11 mouse cellular contexts compared by ENCODE assay signal in genomic region chr13:30966507-30966911, GRCm38 (mm10). TPM values are rescaled to one million over a fixed set of nuclear protein-coding genes. Genes with fewer than 3 reads are reported as not detected.
DNase-seq lines count a peak whose midpoint lies in the region; ATAC-seq lines count a peak whose summit lies in the region.
"Had no signal": no experiment of that assay in that cellular context is flagged by ENCODE, and none has a peak within 500 bp of the region (broad histone marks: within the 10 kb centered on the region; RNA-seq: fewer than 3 reads in every experiment).

No protein-coding gene starts in this region.

- H3K4me2 ChIP-seq in embryonic facial prominence, embryonic 11.5 days (ENCODE audit: low read depth, low read length): peak overlapping the region; percentile 27
- peak overlapping the region; percentile 41 for H3K4me2 ChIP-seq in hindbrain, embryonic 16.5 days (ENCODE audit: low read length)
- H3K4me2 ChIP-seq in neural tube, embryonic 12.5 days (replicated peaks): peak overlapping the region; percentile 54

- peaks cover 3% of the 10 kb centered on the region; the same call in 1 of the 2 replicates for H3K4me1 ChIP-seq in embryonic facial prominence, embryonic 11.5 days (ENCODE audit: control insufficient read depth, insufficient read depth, low read length)
- peaks cover 6% of the 10 kb centered on the region for H3K4me1 ChIP-seq in hindbrain, embryonic 16.5 days (ENCODE audit: control insufficient read depth, insufficient read depth, low read depth, low read length)
- peaks cover 11% of the 10 kb centered on the region for H3K4me1 ChIP-seq in neural tube, embryonic 12.5 days

- peak; percentile 82 for ATAC-seq in embryonic facial prominence, embryonic 11.5 days (replicated peaks; ENCODE audit: insufficient number of reproducible peaks, low FRiP score, low TSS enrichment, low read depth)
- peak; percentile 56 for ATAC-seq in hindbrain, embryonic 16.5 days
- ATAC-seq in neural tube, embryonic 12.5 days (ENCODE audit: low FRiP score, low read depth): peak; percentile 46

- no peaks in the 10 kb centered on the region for H3K36me3 ChIP-seq in embryonic facial prominence, embryonic 11.5 days (replicated peaks; ENCODE audit: control insufficient read depth, insufficient read depth, low read depth, low read length)
- H3K36me3 ChIP-seq in hindbrain, embryonic 16.5 days (ENCODE audit: control insufficient read depth, insufficient read depth, low read length): no peaks in the 10 kb centered on the region
- H3K36me3 ChIP-seq in neural tube, embryonic 12.5 days: no peaks in the 10 kb centered on the region

- H3K4me3 ChIP-seq in embryonic facial prominence, embryonic 11.5 days (ENCODE audit: low read depth, low read length): no peak overlapping the region
- H3K4me3 ChIP-seq in hindbrain, embryonic 16.5 days (ENCODE audit: low read length): no peak overlapping the region
- H3K4me3 ChIP-seq in neural tube, embryonic 12.5 days: no peak overlapping the region

- peak; percentile 67 for DNase-seq in kidney, postnatal 10 days
- DNase-seq in kidney, adult 11 months: no peak
- peak; percentile 75 for DNase-seq in embryonic facial prominence, embryonic 11.5 days (ENCODE audit: low spot score)
- DNase-seq in urinary bladder, postnatal 36 days (ENCODE audit: low spot score in 2 of 2): no peak
- DNase-seq in adrenal gland, postnatal 25 days: no peak
- no peak for DNase-seq in urinary bladder, postnatal 10 days (ENCODE audit: low spot score)

- no peaks in the 10 kb centered on the region for H3K27me3 ChIP-seq in embryonic facial prominence, embryonic 11.5 days (ENCODE audit: control insufficient read depth, insufficient read depth, low read length)
- no peaks in the 10 kb centered on the region for H3K27me3 ChIP-seq in hindbrain, embryonic 16.5 days (replicated peaks; ENCODE audit: control insufficient read depth, insufficient read depth, low read length)
- H3K27me3 ChIP-seq in neural tube, embryonic 12.5 days (replicated peaks): no peaks in the 10 kb centered on the region

- H3K27ac ChIP-seq in embryonic facial prominence, embryonic 11.5 days (replicated peaks; ENCODE audit: low read depth, low read length): peak overlapping the region; percentile 20; the same call in 1 of the 2 replicates
- peak overlapping the region; percentile 6; the same call in 1 of the 2 replicates for H3K27ac ChIP-seq in hindbrain, embryonic 16.5 days (ENCODE audit: low read depth, low read length)
- no peak overlapping the region for H3K27ac ChIP-seq in neural tube, embryonic 12.5 days

- no peaks in the 10 kb centered on the region for H3K9me3 ChIP-seq in embryonic facial prominence, embryonic 11.5 days (replicated peaks; ENCODE audit: control insufficient read depth, low read length)
- no peaks in the 10 kb centered on the region for H3K9me3 ChIP-seq in hindbrain, embryonic 16.5 days (ENCODE audit: control insufficient read depth, low read length)
- no peaks in the 10 kb centered on the region for H3K9me3 ChIP-seq in neural tube, embryonic 12.5 days

- 0 out of 2 replicates have a peak overlapping the region, but pooled peaks have one; percentile 6 for H3K9ac ChIP-seq in embryonic facial prominence, embryonic 11.5 days (replicated peaks; ENCODE audit: low read length)
- H3K9ac ChIP-seq in hindbrain, embryonic 16.5 days (ENCODE audit: low read depth, low read length): peak overlapping the region; percentile 30
- H3K9ac ChIP-seq in neural tube, embryonic 12.5 days: no peak overlapping the region

- 5% methylated on average over 10 of the region's 10 CpGs for WGBS in embryonic facial prominence, embryonic 11.5 days
- WGBS in hindbrain, embryonic 16.5 days: 4% methylated on average over 10 of the region's 10 CpGs
- 5% methylated on average over 10 of the region's 10 CpGs for WGBS in neural tube, embryonic 12.5 days

RNA-seq across cellular contexts. Expression of gene Exoc2, which starts 7.4 kb away (rescaled TPM):
- polyA plus RNA-seq in embryonic facial prominence, embryonic 11.5 days (2014; fragmentation: Nextera tagmentation; extraction: Ambion mirVana): 41.5 and 43.8 TPM in 2 replicates
- polyA plus RNA-seq in hindbrain, embryonic 16.5 days (2015; fragmentation: Nextera tagmentation; extraction: Ambion mirVana): 46.7 and 51.8 TPM in 2 replicates
- 42.5 and 45.7 TPM in 2 replicates for polyA plus RNA-seq in neural tube, embryonic 12.5 days (2016; fragmentation: Nextera tagmentation; extraction: Ambion mirVana)
- 28.5 and 40.3 TPM in 2 replicates for total RNA-seq in adrenal gland, postnatal 25 days (2021)

RNA-seq across cellular contexts. Expression of gene Gm5447, which starts 7.5 kb away (rescaled TPM):
- polyA plus RNA-seq in embryonic facial prominence, embryonic 11.5 days (2014; fragmentation: Nextera tagmentation; extraction: Ambion mirVana): 0.15 and 0.26 TPM in 2 replicates
- 0.09 TPM in 1 of 2 replicates, not detected in the other for polyA plus RNA-seq in hindbrain, embryonic 16.5 days (2015; fragmentation: Nextera tagmentation; extraction: Ambion mirVana)
- polyA plus RNA-seq in neural tube, embryonic 12.5 days (2016; fragmentation: Nextera tagmentation; extraction: Ambion mirVana): 0.29 TPM in 1 of 2 replicates, not detected in the other
- not detected in 2 replicates for total RNA-seq in adrenal gland, postnatal 25 days (2021)
- total RNA-seq: MEL had no signal
- polyA plus RNA-seq: cortical plate, adult 2 months; liver, adult 2 months had no signal

RNA-seq across cellular contexts. Expression of gene Hus1b, which starts 18.9 kb away (rescaled TPM):
- not detected in 2 replicates for polyA plus RNA-seq in embryonic facial prominence, embryonic 11.5 days (2014; fragmentation: Nextera tagmentation; extraction: Ambion mirVana)
- polyA plus RNA-seq in hindbrain, embryonic 16.5 days (2015; fragmentation: Nextera tagmentation; extraction: Ambion mirVana): not detected in 2 replicates
- not detected in 2 replicates for polyA plus RNA-seq in neural tube, embryonic 12.5 days (2016; fragmentation: Nextera tagmentation; extraction: Ambion mirVana)
- 1.2 and 1.3 TPM in 2 replicates for total RNA-seq in adrenal gland, postnatal 25 days (2021)

Comparison
In these comparisons a context has a peak if more than half of its experiments do, and no peak if none do; other contexts are left out.
1. DNase-seq: peak in kidney, postnatal 10 days (single experiment) and embryonic facial prominence, embryonic 11.5 days (single experiment); none in kidney, adult 11 months (single experiment), urinary bladder, postnatal 36 days (0 of 2), adrenal gland, postnatal 25 days (single experiment) and urinary bladder, postnatal 10 days (single experiment).
2. Peak in every context shown above with its lines, with median percentiles within 50 percentile points of each other: ATAC-seq and H3K4me2 ChIP-seq.